Mouse (Mus musculus) cerebellum, adult 2 months (tissue): ENCODE data around the gene Melk.

ENCODE experiments used
- CTCF ChIP-seq: fragments of 200-500 bp; IDR thresholded peaks from 2 replicates; pipeline ENCODE4 v1.5.1; 2011; ENCODE audit warnings: low read depth, mild to moderate bottlenecking, control low read depth, low read length, moderate library complexity, borderline replicate concordance; ENCODE audit not compliant: insufficient read depth
- POLR2A ChIP-seq: fragments of 200-500 bp; IDR thresholded peaks from 2 replicates; pipeline ENCODE4 v1.6.1; 2011; ENCODE audit warnings: low read length, control low read depth, borderline replicate concordance; ENCODE audit not compliant: insufficient read depth

- TF ChIP-seq CTCF = no peak
- TF ChIP-seq POLR2A = no peak
Observed at GRCm38 (mm10) chr4:44251966-44252916, 48.4 kb upstream of the Melk start.
